Mouse (Mus musculus): ENCODE data around the gene Tgm7. TPM values are rescaled to one million over a fixed set of nuclear protein-coding genes. Genes with fewer than 3 reads are reported as not detected.
"Not testable (repeated sequence)": the region's sequence is repeated elsewhere in the genome, so short reads cannot be mapped to it uniquely, and the experiment has no call there.

Gene Tgm7
- polyA plus RNA-seq, 1 experiment from 2014 or later, result not detected

- Histone ChIP-seq H3K4me3 (replicated peaks) (no peak overlapping the region), H3K27me3 (no peaks in the 10 kb centered on the region), H3K36me3 (no peaks in the 10 kb centered on the region), H3K9ac (no peak overlapping the region), H3K9me3 (replicated peaks) (no peaks in the 10 kb centered on the region), H3K4me1 (no peaks in the 10 kb centered on the region), H3K27ac (replicated peaks) (no peak overlapping the region), H3K4me2 (replicated peaks) (no peak overlapping the region)
- no peak for ATAC-seq (ENCODE audit: insufficient number of reproducible peaks, low FRiP score, low TSS enrichment, low read depth)
- WGBS, result 77% methylated on average over 1 of the region's 1 CpGs
Measured at GRCm38 (mm10) chr2:121127536-121127935, 17.9 kb upstream of the Tgm7 start.

- not testable (repeated sequence) for H3K9ac ChIP-seq; ATAC-seq (ENCODE audit: insufficient number of reproducible peaks, low FRiP score, low TSS enrichment, low read depth); H3K36me3 ChIP-seq; H3K27me3 ChIP-seq; H3K4me2 ChIP-seq (replicated peaks); H3K9me3 ChIP-seq (replicated peaks); H3K27ac ChIP-seq (replicated peaks); H3K4me3 ChIP-seq (replicated peaks); H3K4me1 ChIP-seq
- 90% methylated on average over 5 of the region's 5 CpGs for WGBS
Measured at GRCm38 (mm10) chr2:121126302-121126701, 16.7 kb upstream of the Tgm7 start.

DNA sequence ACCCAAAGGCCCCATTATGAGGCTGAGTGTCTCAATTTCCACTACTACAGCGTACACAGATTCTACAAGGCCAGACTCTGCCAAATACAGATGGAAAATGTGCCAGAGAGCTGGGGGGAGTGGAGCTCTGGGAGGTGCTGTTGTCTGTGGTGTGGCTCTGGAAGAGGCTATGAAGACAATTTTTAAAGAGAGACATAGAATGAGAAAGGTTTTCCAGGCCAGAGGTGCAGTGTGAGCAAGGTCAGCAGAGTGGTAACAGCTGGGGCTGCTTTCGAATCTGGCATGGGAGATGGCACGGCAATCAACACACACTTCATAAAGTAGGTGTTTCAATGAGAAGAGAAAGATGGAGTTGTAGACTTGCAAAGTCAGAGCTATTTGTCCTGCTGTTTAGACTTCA is 9.7 kb upstream of the Tgm7 start:
- Histone ChIP-seq H3K36me3 (no peaks in the 10 kb centered on the region), H3K9me3 (replicated peaks) (no peaks in the 10 kb centered on the region), H3K4me2 (replicated peaks) (no peak overlapping the region), H3K27ac (replicated peaks) (no peak overlapping the region), H3K27me3 (no peaks in the 10 kb centered on the region), H3K9ac (no peak overlapping the region), H3K4me3 (replicated peaks) (no peak overlapping the region), H3K4me1 (no peaks in the 10 kb centered on the region)
- WGBS, result 84% methylated on average over 3 of the region's 3 CpGs
- ATAC-seq (ENCODE audit: insufficient number of reproducible peaks, low FRiP score, low TSS enrichment, low read depth), result no peak

DNA sequence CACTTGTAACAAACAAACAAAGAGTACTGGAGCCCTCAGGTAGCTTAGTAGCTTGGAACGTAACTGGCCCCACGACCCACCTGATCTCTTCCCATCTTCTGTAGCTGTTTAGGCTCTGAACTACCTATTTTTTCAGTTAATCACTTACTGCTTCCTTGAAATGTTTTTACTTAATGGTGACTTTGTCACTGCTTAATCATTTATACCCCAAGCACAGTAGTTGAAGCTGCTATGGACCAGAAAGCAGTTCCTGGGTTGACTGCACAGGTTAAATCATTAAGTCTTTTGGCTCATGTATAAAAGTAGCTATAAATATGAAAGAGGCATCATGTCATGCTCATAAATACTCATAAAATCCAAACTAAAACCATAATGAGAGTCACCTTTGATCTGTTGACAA is 5.8 kb upstream of the Tgm7 start:
- H3K27ac ChIP-seq (replicated peaks), result no peak overlapping the region

DNA sequence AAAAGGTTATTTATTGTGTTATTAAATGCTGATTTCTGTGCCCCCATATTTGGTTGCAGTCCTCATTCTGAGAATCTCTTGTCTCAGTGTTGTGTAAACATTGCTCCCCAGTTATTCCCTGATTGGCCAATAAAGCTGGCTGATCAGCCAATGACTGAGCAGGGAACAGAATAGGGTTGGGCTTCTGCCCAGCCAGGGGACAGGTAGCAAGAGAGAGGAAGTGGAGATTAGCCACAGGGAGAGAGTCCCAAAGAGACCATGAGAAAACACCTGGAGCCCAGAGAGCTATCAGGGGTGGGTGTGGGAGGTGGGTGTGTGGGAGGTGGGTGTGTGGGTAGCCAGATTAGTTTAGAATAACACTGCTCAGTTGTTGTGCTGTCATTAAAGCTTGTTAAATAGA is 3.7 kb downstream of the Tgm7 start:
- Histone ChIP-seq H3K4me2 (replicated peaks) (no peak overlapping the region), H3K4me3 (replicated peaks) (no peak overlapping the region), H3K9ac (no peak overlapping the region), H3K36me3 (no peaks in the 10 kb centered on the region), H3K9me3 (replicated peaks) (no peaks in the 10 kb centered on the region), H3K27me3 (no peaks in the 10 kb centered on the region), H3K4me1 (no peaks in the 10 kb centered on the region), H3K27ac (replicated peaks) (no peak overlapping the region)
- ATAC-seq (ENCODE audit: insufficient number of reproducible peaks, low FRiP score, low TSS enrichment, low read depth), result no peak

More for the DNA sequence above, 5.8 kb upstream of the Tgm7 start:
- no peaks in the 10 kb centered on the region for H3K9me3 ChIP-seq (replicated peaks)
- H3K4me2 ChIP-seq (replicated peaks), result no peak overlapping the region
- no peaks in the 10 kb centered on the region for H3K27me3 ChIP-seq
- H3K36me3 ChIP-seq, result no peaks in the 10 kb centered on the region
- no peak for ATAC-seq (ENCODE audit: insufficient number of reproducible peaks, low FRiP score, low TSS enrichment, low read depth)
- 80% methylated on average over 2 of the region's 2 CpGs for WGBS
- H3K4me3 ChIP-seq (replicated peaks), result no peak overlapping the region
- H3K4me1 ChIP-seq, result no peaks in the 10 kb centered on the region
- H3K9ac ChIP-seq, result no peak overlapping the region

- Histone ChIP-seq H3K9me3 (replicated peaks) (no peaks in the 10 kb centered on the region), H3K4me1 (no peaks in the 10 kb centered on the region), H3K4me3 (replicated peaks) (no peak overlapping the region), H3K4me2 (replicated peaks) (no peak overlapping the region), H3K27ac (replicated peaks) (no peak overlapping the region), H3K27me3 (no peaks in the 10 kb centered on the region; the same call in 1 of the 2 replicates), H3K9ac (no peak overlapping the region), H3K36me3 (no peaks in the 10 kb centered on the region)
- ATAC-seq (ENCODE audit: insufficient number of reproducible peaks, low FRiP score, low TSS enrichment, low read depth), result no peak
- 26% methylated on average over 9 of the region's 9 CpGs for WGBS
Measured at GRCm38 (mm10) chr2:121102051-121102450, 7.5 kb downstream of the Tgm7 start.

- H3K4me3 ChIP-seq (replicated peaks), result no peak overlapping the region
- no peak overlapping the region for H3K27ac ChIP-seq (replicated peaks)
- no peaks in the 10 kb centered on the region for H3K4me1 ChIP-seq
- no peaks in the 10 kb centered on the region for H3K36me3 ChIP-seq
- ATAC-seq (ENCODE audit: insufficient number of reproducible peaks, low FRiP score, low TSS enrichment, low read depth), result no peak
- H3K9me3 ChIP-seq (replicated peaks), result no peaks in the 10 kb centered on the region
- 63% methylated on average over 4 of the region's 4 CpGs for WGBS
- no peaks in the 10 kb centered on the region for H3K27me3 ChIP-seq
- no peak overlapping the region for H3K9ac ChIP-seq
- H3K4me2 ChIP-seq (replicated peaks), result no peak overlapping the region
Measured at GRCm38 (mm10) chr2:121089751-121090150, 19.8 kb downstream of the Tgm7 start.

DNA sequence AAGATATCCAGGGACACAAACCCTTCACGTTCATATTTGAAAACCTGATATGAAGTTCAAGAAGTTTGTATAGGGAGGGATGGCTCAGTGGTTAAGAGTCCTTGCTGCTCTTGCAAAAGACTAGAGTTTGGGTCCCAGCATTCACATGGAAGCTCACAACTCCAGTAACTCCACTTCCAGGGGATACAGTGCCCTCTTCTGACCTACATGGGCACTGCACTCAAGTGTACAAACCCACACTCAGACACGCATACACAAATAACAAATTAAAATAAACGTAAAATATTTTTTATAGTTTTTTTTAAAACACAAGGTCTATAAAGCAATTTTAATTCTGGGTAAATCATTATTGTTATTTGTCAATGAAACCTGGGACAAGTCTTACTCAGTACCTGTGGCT is 21.1 kb downstream of the Tgm7 start:
- Histone ChIP-seq H3K36me3 (no peaks in the 10 kb centered on the region), H3K4me1 (no peaks in the 10 kb centered on the region), H3K27me3 (no peaks in the 10 kb centered on the region), H3K4me2 (replicated peaks) (no peak overlapping the region), H3K9me3 (replicated peaks) (no peaks in the 10 kb centered on the region), H3K9ac (no peak overlapping the region), H3K4me3 (replicated peaks) (no peak overlapping the region), H3K27ac (replicated peaks) (no peak overlapping the region)
- no peak for ATAC-seq (ENCODE audit: insufficient number of reproducible peaks, low FRiP score, low TSS enrichment, low read depth)
- 86% methylated on average over 3 of the region's 3 CpGs for WGBS

DNA sequence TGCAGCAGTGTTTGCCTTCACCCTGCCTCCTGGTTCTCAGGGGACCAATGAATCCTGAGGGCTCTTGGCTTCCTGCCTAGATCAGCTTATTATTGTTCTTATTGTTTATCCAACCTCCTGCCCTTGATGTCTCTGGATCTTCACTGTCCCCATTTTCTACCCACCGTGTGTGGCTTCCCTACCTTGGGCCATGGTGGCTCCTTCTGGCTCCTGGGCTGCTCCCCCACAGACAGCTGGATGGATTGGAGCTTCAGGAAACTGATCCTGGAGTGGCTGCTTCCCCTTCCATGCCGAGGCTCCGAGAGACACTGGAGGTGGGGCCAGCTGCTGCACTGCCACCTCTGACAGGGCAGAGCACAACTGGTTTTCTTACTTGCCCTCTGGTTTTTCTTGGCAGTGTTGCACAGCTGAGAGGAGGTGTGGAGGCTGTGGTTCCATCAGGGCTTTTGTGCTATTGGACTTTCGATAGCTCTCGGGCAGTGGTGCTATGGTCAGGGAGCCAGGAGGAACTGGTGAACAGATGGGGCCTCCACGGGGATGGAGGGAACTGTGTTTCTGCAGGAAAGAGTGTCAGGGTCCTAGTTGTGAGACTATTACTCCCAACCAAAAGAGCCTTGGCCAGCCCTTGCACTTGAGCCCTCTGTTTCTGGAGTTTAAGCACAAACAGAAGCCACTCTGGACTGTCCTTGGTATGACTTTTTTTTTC is 24.0 kb downstream of the Tgm7 start, which contains the start of gene Tgm5:
Gene Tgm5, minus strand, starts transcription at position 362 of the 706 bp plus-strand sequence.
- H3K27ac ChIP-seq (replicated peaks), result no peak within 1 kb of the TSS
- H3K4me1 ChIP-seq, result no peaks in the 10 kb centered on the region
- no peak within 1 kb of the TSS for H3K4me3 ChIP-seq (replicated peaks)
- H3K9me3 ChIP-seq (replicated peaks), result no peaks in the 10 kb centered on the region
- no peaks in the 10 kb centered on the region for H3K36me3 ChIP-seq
- ATAC-seq (ENCODE audit: insufficient number of reproducible peaks, low FRiP score, low TSS enrichment, low read depth), result no peak
- H3K9ac ChIP-seq, result no peak within 1 kb of the TSS
- no peak within 1 kb of the TSS for H3K4me2 ChIP-seq (replicated peaks)
- H3K27me3 ChIP-seq, result no peaks in the 10 kb centered on the region
- 54% methylated on average over 6 of the region's 6 CpGs for WGBS

GRCm38 (mm10) chr2:121082626-121083025 is 27.0 kb downstream of the Tgm7 start:
- no peak overlapping the region for H3K9ac ChIP-seq
- no peak overlapping the region for H3K4me2 ChIP-seq (replicated peaks)
- H3K27me3 ChIP-seq, result no peaks in the 10 kb centered on the region
- no peak overlapping the region for H3K27ac ChIP-seq (replicated peaks)
- no peaks in the 10 kb centered on the region for H3K4me1 ChIP-seq
- H3K36me3 ChIP-seq, result no peaks in the 10 kb centered on the region
- 82% methylated on average over 1 of the region's 1 CpGs for WGBS
- no peak for ATAC-seq (ENCODE audit: insufficient number of reproducible peaks, low FRiP score, low TSS enrichment, low read depth)
- no peaks in the 10 kb centered on the region for H3K9me3 ChIP-seq (replicated peaks)
- no peak overlapping the region for H3K4me3 ChIP-seq (replicated peaks)

GRCm38 (mm10) chr2:121074747-121075146 is 34.8 kb downstream of the Tgm7 start:
- 72% methylated on average over 7 of the region's 7 CpGs for WGBS
- Histone ChIP-seq H3K4me1 (no peaks in the 10 kb centered on the region), H3K4me2 (replicated peaks) (no peak overlapping the region)

DNA sequence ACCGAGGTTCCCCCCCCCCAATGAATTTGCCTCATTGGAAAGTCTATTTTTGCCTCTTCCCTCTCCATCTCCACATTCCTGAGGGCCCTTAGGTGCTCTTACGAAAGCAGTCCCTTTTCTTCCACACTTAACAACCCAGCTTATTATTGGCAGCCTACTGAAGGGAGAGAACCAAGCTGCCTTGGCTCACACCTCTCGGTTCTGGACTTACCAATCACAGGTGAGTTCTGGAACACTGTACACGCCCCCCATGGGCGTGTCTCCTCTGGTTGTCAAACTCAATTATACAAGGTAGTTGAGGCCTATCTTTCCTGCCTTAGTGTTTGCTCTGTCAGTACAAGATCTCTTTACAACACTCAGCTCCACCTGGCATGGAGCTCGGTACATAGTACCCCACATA is 37.7 kb downstream of the Tgm7 start:
- ATAC-seq (ENCODE audit: insufficient number of reproducible peaks, low FRiP score, low TSS enrichment, low read depth), result no peak
- no peak overlapping the region for H3K27ac ChIP-seq (replicated peaks)
- H3K9ac ChIP-seq, result no peak overlapping the region
- H3K4me1 ChIP-seq, result no peaks in the 10 kb centered on the region
- H3K4me2 ChIP-seq (replicated peaks), result no peak overlapping the region
- no peaks in the 10 kb centered on the region for H3K9me3 ChIP-seq (replicated peaks)
- no peaks in the 10 kb centered on the region for H3K36me3 ChIP-seq
- WGBS, result 77% methylated on average over 6 of the region's 6 CpGs
- no peaks in the 10 kb centered on the region for H3K27me3 ChIP-seq
- H3K4me3 ChIP-seq (replicated peaks), result no peak overlapping the region

More at GRCm38 (mm10) chr2:121074747-121075146, 34.8 kb downstream of the Tgm7 start:
- Histone ChIP-seq H3K27me3 (no peaks in the 10 kb centered on the region), H3K9ac (no peak overlapping the region), H3K27ac (replicated peaks) (no peak overlapping the region), H3K4me3 (replicated peaks) (no peak overlapping the region), H3K9me3 (replicated peaks) (no peaks in the 10 kb centered on the region), H3K36me3 (no peaks in the 10 kb centered on the region)
- ATAC-seq (ENCODE audit: insufficient number of reproducible peaks, low FRiP score, low TSS enrichment, low read depth), result no peak

Data from embryonic facial prominence, embryonic 15.5 days (tissue).